Mouse (Mus musculus): ENCODE results near the gene Cacna1d.
A peak's percentile ranks its signal among the peaks of the same experiment; 100 is the strongest.

The Cacna1d gene

GRCm38 (mm10) chr14:30458820-30459219, 32.4 kb downstream of the Cacna1d start:
- DNase-seq (ENCODE audit: low spot score in 2 of 2), result no peak

- peak; percentile 48 to 58 for DNase-seq (ENCODE audit: low spot score in 2 of 2)
These were observed 33.4 kb downstream of the Cacna1d start for GRCm38 (mm10) chr14:30457897-30458296.

GRCm38 (mm10) chr14:30457436-30457835, 33.8 kb downstream of the Cacna1d start:
- peak; percentile 57 to 61 for DNase-seq (ENCODE audit: low spot score in 2 of 2)

- DNase-seq (ENCODE audit: low spot score in 2 of 2), result no peak
These were observed 35.3 kb downstream of the Cacna1d start for GRCm38 (mm10) chr14:30455801-30456595.

- no peak for DNase-seq (ENCODE audit: low spot score in 2 of 2)
These were observed 51.3 kb downstream of the Cacna1d start for GRCm38 (mm10) chr14:30439915-30440314.

GRCm38 (mm10) chr14:30435316-30435715, 55.9 kb downstream of the Cacna1d start:
- DNase-seq (ENCODE audit: low spot score in 2 of 2), result no peak

- no peak for DNase-seq (ENCODE audit: low spot score in 2 of 2)
These were observed 60.8 kb downstream of the Cacna1d start for GRCm38 (mm10) chr14:30430446-30430845.

- no peak for DNase-seq (ENCODE audit: low spot score in 2 of 2)
These were observed 61.2 kb downstream of the Cacna1d start for GRCm38 (mm10) chr14:30430026-30430425.

GRCm38 (mm10) chr14:30429606-30430005, 61.6 kb downstream of the Cacna1d start:
- DNase-seq (ENCODE audit: low spot score in 2 of 2), result no peak

- DNase-seq (ENCODE audit: low spot score in 2 of 2), result no peak
These were observed 62.5 kb downstream of the Cacna1d start for GRCm38 (mm10) chr14:30428757-30429156.

GRCm38 (mm10) chr14:30425876-30426275, 65.4 kb downstream of the Cacna1d start:
- no peak for DNase-seq (ENCODE audit: low spot score in 2 of 2)

GRCm38 (mm10) chr14:30425175-30425574, 66.1 kb downstream of the Cacna1d start:
- no peak for DNase-seq (ENCODE audit: low spot score in 2 of 2)

GRCm38 (mm10) chr14:30424638-30425037, 66.6 kb downstream of the Cacna1d start:
- no peak for DNase-seq (ENCODE audit: low spot score in 2 of 2)

GRCm38 (mm10) chr14:30422376-30423140, 68.7 kb downstream of the Cacna1d start:
- no peak for DNase-seq (ENCODE audit: low spot score in 2 of 2)

GRCm38 (mm10) chr14:30419458-30419857, 71.8 kb downstream of the Cacna1d start:
- DNase-seq (ENCODE audit: low spot score in 2 of 2), result no peak

- DNase-seq (ENCODE audit: low spot score in 2 of 2), result no peak
These were observed 72.2 kb downstream of the Cacna1d start for GRCm38 (mm10) chr14:30419046-30419445.

- no peak for DNase-seq (ENCODE audit: low spot score in 2 of 2)
These were observed 75.4 kb downstream of the Cacna1d start for GRCm38 (mm10) chr14:30415830-30416229.

- DNase-seq (ENCODE audit: low spot score in 2 of 2), result no peak
These were observed 77.1 kb downstream of the Cacna1d start for GRCm38 (mm10) chr14:30414131-30414530.

GRCm38 (mm10) chr14:30409331-30409730, 81.9 kb downstream of the Cacna1d start:
- no peak for DNase-seq (ENCODE audit: low spot score in 2 of 2)

GRCm38 (mm10) chr14:30405456-30406225, 85.6 kb downstream of the Cacna1d start:
- no peak for DNase-seq (ENCODE audit: low spot score in 2 of 2)

GRCm38 (mm10) chr14:30378306-30378705, 112.9 kb downstream of the Cacna1d start:
- no peak for DNase-seq (ENCODE audit: low spot score in 2 of 2)

- DNase-seq (ENCODE audit: low spot score in 2 of 2), result no peak
These were observed 118.4 kb downstream of the Cacna1d start for GRCm38 (mm10) chr14:30372878-30373277.

Data from right cerebral cortex, adult 2 months (tissue).